Mouse (Mus musculus) midbrain, embryonic 16.5 days (tissue): ENCODE results near the gene Me1. TPM values are rescaled to one million over a fixed set of nuclear protein-coding genes. Genes with fewer than 3 reads are reported as not detected.

Experiments used
- ATAC-seq: fragments of 200-750 bp; cut with Nextera tagmentation; 2 replicates; pipeline ENCODE4 v1.8.0; 2017; ENCODE audit warnings: moderate TSS enrichment
- H3K27ac ChIP-seq: fragments of 300-500 bp; sonication (generic); 2 replicates; pipeline ENCODE4 v1.5.1; 2014; ENCODE audit warnings: mild to moderate bottlenecking, low read length, mixed read lengths
- H3K27me3 ChIP-seq: fragments of 300-500 bp; sonication (generic); 2 replicates; pipeline ENCODE4 v1.6.1; 2014; ENCODE audit warnings: low read depth, low read length, mixed read lengths; ENCODE audit not compliant: control insufficient read depth, insufficient read depth
- H3K36me3 ChIP-seq: fragments of 300-500 bp; sonication (generic); 2 replicates; pipeline ENCODE4 v1.6.1; 2014; ENCODE audit warnings: mild to moderate bottlenecking, low read length, moderate library complexity, mixed read lengths; ENCODE audit not compliant: control insufficient read depth, insufficient read depth
- H3K4me1 ChIP-seq: fragments of 300-500 bp; sonication (generic); 2 replicates; pipeline ENCODE4 v1.6.1; 2014; ENCODE audit warnings: mild to moderate bottlenecking, low read length, mixed read lengths; ENCODE audit not compliant: control insufficient read depth, insufficient read depth
- H3K4me2 ChIP-seq: fragments of 300-500 bp; sonication (generic); 2 replicates; pipeline ENCODE4 v1.6.1; 2014; ENCODE audit warnings: mild to moderate bottlenecking, low read length, mixed read lengths
- H3K4me3 ChIP-seq: fragments of 300-500 bp; sonication (generic); 2 replicates; pipeline ENCODE4 v1.5.1; 2014; ENCODE audit warnings: low read depth, mild to moderate bottlenecking, low read length, moderate library complexity, mixed read lengths
- H3K9ac ChIP-seq: fragments of 300-500 bp; sonication (generic); 2 replicates; pipeline ENCODE4 v1.6.1; 2014; ENCODE audit warnings: low read depth, low read length, mixed read lengths
- H3K9me3 ChIP-seq: fragments of 300-500 bp; sonication (generic); replicated peaks from 2 replicates; pipeline ENCODE4 v1.6.1; 2014; ENCODE audit warnings: mild to moderate bottlenecking, low read length, mixed read lengths; ENCODE audit not compliant: control insufficient read depth, poor library complexity, severe bottlenecking
- WGBS: fragments of 180-500 bp; shearing (Covaris S2); extraction: QIAGEN DNeasy Blood & Tissue Kit; methylation state at CpG from one replicate; pipeline ENCODE4 v1.1.7; 2014; 5-methylcytosine and 5-hydroxymethylcytosine counted together
- polyA plus RNA-seq: library from polyadenylated mRNA; unstranded; fragments of >200 nt; fragmentation: Nextera tagmentation; extraction: Ambion mirVana; gene quantifications from 2 replicates; pipeline ENCODE4 v1.2.1, GENCODE M21; 2015

Gene Me1
- polyA plus RNA-seq: 44.8 and 51.5 TPM in 2 replicates

DNA sequence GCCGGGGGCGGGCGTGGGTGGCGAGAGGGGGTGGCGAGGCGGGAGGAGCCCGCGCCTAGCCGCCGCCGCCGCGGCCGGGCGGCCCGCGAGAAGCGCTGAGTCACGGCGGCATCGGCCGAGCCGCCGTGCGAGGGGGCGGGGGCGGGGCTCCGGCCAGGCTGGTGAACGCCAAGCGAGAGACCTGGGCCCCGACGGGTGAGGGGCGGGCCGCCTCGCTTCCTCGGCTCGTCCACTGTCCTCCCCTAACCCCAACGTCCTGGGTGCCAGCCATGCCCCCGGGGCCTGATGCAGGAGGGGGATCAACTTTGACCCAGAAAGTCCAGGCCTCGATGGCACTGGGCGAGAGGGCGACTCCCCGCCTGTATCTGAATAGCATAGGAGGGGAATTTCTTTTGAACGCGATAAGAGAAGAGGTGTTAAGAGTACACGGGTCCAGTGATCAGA is at the start of gene Me1:
Gene Me1, minus strand, starts transcription at position 136 of the 444 bp plus-strand sequence.
- Histone ChIP-seq H3K4me2 (peak within 1 kb of the TSS; percentile 80), H3K36me3 (no peaks in the 10 kb centered on the region), H3K9me3 (no peaks in the 10 kb centered on the region), H3K9ac (peak within 1 kb of the TSS; percentile 94), H3K4me1 (peaks cover 3% of the 10 kb centered on the region; the same call in 1 of the 2 replicates), H3K27ac (peak within 1 kb of the TSS; percentile 75), H3K4me3 (peak within 1 kb of the TSS; percentile 83), H3K27me3 (no peaks in the 10 kb centered on the region)
- peak; percentile 89 for ATAC-seq
- WGBS: 1% methylated on average over 24 of the region's 46 CpGs

DNA sequence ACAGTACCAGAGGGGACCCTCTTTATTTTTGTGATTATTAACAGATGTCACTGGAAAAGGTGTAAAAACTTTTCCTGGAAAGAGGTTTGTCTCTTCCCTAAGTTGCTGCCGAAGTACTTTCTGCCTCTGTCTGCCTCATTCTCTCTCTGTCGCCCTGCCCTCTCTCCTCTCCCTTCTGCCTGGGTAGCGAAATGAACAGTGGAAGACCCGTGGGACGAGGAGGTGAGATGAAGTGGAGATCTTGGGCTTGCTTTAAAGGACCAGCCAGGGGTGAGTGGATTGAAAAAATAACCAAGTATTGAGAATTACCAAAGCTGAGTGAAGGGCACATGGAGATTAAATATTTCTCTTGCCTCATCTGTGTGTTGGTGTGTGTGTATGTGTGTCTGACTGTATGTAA is 48.3 kb upstream of the Me1 start:
- 27% methylated on average over 5 of the region's 5 CpGs for WGBS
- Histone ChIP-seq H3K4me2 (peak overlapping the region; percentile 75), H3K9me3 (no peaks in the 10 kb centered on the region), H3K4me1 (peaks cover 10% of the 10 kb centered on the region), H3K27ac (no peak overlapping the region), H3K4me3 (peak overlapping the region; percentile 41), H3K27me3 (no peaks in the 10 kb centered on the region; the same call in none of the 2 replicates), H3K9ac (no peak overlapping the region), H3K36me3 (no peaks in the 10 kb centered on the region)
- ATAC-seq: no peak

DNA sequence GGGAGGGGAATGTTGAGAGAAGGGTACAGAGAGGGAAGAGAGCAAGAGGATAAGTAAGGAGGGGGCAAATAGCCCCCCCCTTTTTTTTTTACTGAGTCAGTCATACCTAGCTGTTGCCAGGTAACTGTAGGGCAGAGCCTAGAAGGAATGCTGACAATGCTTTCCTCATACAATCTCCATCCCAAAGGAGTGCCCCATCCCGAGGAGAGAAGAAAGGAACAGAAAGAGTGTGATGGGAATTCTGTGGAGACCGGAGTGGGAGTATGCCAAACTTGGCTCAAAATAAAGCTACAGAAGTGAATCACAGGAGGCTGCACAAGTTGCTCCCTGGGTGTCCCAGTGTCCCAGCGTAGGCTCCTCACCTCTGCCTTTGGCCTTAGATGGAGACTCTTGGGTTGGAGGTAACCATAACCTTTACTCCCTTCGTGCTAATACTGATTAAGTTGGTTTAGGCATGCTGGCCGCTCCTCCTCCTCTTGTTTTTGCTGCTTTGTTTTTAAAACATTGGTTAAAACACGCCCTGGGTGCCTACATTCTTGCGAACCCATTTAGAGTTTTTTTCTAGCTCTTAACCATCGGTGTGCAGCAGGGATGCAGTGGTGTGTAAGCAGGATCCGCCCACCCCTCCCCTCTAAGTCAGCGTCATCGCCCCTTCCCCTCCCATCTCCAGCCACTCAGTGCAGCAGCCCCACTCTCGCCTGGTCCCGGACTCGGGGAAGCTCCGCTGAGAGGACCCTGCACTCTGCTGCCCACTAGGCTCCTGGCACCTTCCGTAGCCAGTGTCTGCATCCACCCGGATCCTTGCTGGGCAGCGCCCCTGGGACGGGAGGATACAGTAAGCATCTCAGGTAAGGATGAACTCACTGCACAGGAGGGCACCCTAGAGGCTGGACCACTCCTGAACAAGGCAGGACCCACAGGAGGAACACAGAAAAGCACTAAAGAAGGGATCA is 47.5 kb upstream of the Me1 start, which contains the start of gene Prss35:
Gene Prss35, plus strand, starts transcription at position 691 of the 953 bp plus-strand sequence.
- no peaks in the 10 kb centered on the region; the same call in none of the 2 replicates for H3K27me3 ChIP-seq
- no peaks in the 10 kb centered on the region for H3K36me3 ChIP-seq
- peaks cover 10% of the 10 kb centered on the region for H3K4me1 ChIP-seq
- ATAC-seq: peak; percentile 88
- H3K9me3 ChIP-seq: no peaks in the 10 kb centered on the region
- peak within 1 kb of the TSS; percentile 41 for H3K4me3 ChIP-seq
- H3K27ac ChIP-seq: no peak within 1 kb of the TSS
- 1% methylated on average over 19 of the region's 19 CpGs for WGBS
- H3K9ac ChIP-seq: peak within 1 kb of the TSS; percentile 67
- peak within 1 kb of the TSS; percentile 75 for H3K4me2 ChIP-seq

DNA sequence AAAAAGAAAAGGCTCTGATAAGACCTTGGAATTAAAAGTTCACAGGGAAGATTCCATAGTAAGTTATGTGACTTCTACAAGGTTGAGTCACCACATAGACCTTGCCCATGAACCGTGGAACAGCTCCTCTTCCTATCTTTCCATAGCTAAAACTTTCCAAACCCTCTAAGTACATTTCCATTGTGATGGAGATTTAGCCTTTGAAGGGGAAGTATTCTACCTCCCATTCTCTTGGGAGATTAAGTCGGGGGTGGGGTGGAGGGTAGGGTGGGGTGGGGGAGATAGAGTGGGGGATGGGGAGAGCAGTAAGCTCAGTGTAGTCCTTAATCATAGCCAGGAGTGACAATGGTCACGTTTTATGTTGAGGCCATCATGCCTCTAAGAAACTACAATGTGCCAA is 44.2 kb upstream of the Me1 start:
- no peaks in the 10 kb centered on the region; the same call in none of the 2 replicates for H3K27me3 ChIP-seq
- no peak for ATAC-seq
- no peak overlapping the region for H3K9ac ChIP-seq
- no peak overlapping the region for H3K27ac ChIP-seq
- no peak overlapping the region for H3K4me3 ChIP-seq
- peaks cover 10% of the 10 kb centered on the region for H3K4me1 ChIP-seq
- H3K9me3 ChIP-seq: no peaks in the 10 kb centered on the region
- WGBS: 5% methylated on average over 3 of the region's 3 CpGs
- no peak overlapping the region for H3K4me2 ChIP-seq
- no peaks in the 10 kb centered on the region for H3K36me3 ChIP-seq

DNA sequence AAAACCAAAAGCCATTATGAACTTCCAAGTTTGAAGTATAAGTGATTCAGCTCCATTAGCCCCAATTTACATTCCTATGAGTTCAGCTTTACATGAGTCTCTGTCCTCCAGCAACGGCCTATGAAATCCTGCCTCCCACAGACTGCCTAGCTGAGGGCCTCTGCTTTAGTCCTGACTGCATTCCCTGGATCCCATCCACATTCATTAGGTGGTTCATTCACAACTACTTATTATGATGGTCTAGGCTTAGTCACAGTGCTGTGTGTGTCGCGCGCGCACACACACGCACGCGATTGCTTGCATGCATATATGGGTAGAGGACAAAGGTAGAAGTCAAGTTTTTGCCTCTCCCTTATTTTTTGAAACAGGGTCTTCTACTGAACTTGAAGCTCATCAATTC is 43.0 kb upstream of the Me1 start:
- no peak overlapping the region for H3K27ac ChIP-seq
- no peaks in the 10 kb centered on the region for H3K27me3 ChIP-seq
- no peak overlapping the region for H3K9ac ChIP-seq
- no peak overlapping the region for H3K4me2 ChIP-seq
- H3K4me1 ChIP-seq: peaks cover 8% of the 10 kb centered on the region
- H3K36me3 ChIP-seq: no peaks in the 10 kb centered on the region
- WGBS: 93% methylated on average over 8 of the region's 8 CpGs
- H3K4me3 ChIP-seq: no peak overlapping the region
- no peaks in the 10 kb centered on the region for H3K9me3 ChIP-seq
- no peak for ATAC-seq

DNA sequence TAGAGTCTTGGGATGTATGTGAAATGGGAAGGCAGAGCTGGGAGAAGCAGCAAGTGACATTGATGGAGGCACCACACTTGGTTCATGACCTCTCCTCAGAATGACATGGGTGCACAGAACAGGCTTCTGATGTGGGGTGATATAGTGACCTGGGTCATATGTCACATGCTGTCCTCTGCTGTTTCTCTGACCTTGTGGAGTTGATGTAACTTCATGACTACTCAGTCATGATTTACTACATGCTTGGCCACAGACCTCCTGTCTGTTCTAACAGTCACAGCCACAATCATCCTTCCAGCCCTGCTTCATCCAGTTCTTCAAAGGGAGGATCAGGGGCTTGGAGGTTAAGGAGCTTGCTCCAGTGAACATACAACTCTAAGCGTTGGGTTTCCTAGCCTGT is 42.3 kb upstream of the Me1 start:
- H3K9me3 ChIP-seq: no peaks in the 10 kb centered on the region
- H3K4me3 ChIP-seq: no peak overlapping the region
- no peak for ATAC-seq
- H3K36me3 ChIP-seq: no peaks in the 10 kb centered on the region
- H3K4me2 ChIP-seq: no peak overlapping the region
- no peak overlapping the region for H3K27ac ChIP-seq
- H3K4me1 ChIP-seq: peaks cover 4% of the 10 kb centered on the region
- no peaks in the 10 kb centered on the region for H3K27me3 ChIP-seq
- WGBS: 74% methylated on average over 1 of the region's 1 CpGs
- H3K9ac ChIP-seq: no peak overlapping the region

DNA sequence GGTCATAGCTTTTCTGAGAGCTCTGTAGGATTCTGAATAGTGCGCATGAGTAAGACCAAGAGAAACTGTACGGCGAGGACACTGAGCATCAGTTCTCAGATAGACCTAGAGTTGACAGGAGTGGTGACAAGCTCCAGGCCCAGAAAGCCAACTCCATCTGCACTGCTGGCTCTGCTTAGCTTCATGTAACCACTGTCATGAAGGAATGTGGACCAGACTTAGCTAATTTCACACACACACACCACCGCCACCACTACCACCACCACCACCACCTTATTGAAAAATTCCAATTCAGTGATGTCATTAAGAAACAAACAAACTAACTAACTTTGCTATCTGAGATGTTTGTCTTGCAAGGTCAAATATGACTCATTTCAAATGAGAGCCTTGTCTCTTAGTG is 41.2 kb upstream of the Me1 start:
- H3K9me3 ChIP-seq: no peaks in the 10 kb centered on the region
- no peak overlapping the region for H3K9ac ChIP-seq
- no peaks in the 10 kb centered on the region for H3K27me3 ChIP-seq
- no peaks in the 10 kb centered on the region for H3K4me1 ChIP-seq
- H3K4me3 ChIP-seq: no peak overlapping the region
- WGBS: 93% methylated on average over 4 of the region's 4 CpGs
- H3K4me2 ChIP-seq: no peak overlapping the region
- no peak for ATAC-seq
- H3K36me3 ChIP-seq: no peaks in the 10 kb centered on the region
- no peak overlapping the region for H3K27ac ChIP-seq

DNA sequence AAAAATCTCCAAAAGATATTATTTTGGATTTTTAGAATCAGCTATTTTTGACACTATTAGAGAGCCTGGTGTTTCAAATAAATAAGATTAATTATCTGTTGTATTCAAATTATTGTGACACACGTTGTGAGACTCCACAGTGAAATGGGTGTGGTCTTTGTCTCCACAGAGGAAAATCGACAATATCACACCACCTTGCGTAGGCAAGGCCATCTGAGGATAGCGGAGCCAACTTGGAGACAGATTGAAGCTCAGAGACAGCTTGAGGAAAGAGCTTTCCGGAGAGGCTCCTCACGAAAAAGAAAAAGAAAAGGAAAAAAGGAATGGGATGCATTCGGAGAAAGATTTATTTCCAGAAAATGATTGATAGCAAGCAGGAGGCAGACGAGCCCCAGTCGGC is 39.0 kb upstream of the Me1 start:
- Histone ChIP-seq H3K9me3 (no peaks in the 10 kb centered on the region), H3K4me3 (no peak overlapping the region), H3K27me3 (no peaks in the 10 kb centered on the region), H3K27ac (no peak overlapping the region), H3K4me2 (no peak overlapping the region), H3K4me1 (no peaks in the 10 kb centered on the region), H3K36me3 (no peaks in the 10 kb centered on the region), H3K9ac (no peak overlapping the region)
- ATAC-seq: no peak
- 81% methylated on average over 9 of the region's 9 CpGs for WGBS

DNA sequence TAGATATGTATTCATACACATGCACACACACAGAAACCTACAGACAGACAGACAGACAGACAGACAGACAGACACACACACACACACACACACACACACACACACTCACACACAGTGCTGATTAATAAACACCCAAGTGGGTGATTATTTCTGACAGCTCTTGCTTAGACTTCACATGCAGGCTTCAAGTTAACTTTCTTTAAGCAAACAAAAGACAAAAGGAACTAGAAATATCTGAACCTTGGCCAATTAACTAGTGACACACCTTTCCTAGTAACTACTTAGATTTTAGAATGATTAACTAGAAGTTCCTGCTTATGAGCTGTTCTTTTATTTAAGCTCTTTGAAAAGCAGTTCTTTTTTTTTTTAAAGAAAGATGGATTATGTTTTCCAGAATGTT is 38.6 kb upstream of the Me1 start:
- Histone ChIP-seq H3K9me3 (no peaks in the 10 kb centered on the region), H3K27me3 (no peaks in the 10 kb centered on the region), H3K4me2 (no peak overlapping the region), H3K4me3 (no peak overlapping the region), H3K27ac (no peak overlapping the region), H3K36me3 (no peaks in the 10 kb centered on the region), H3K9ac (no peak overlapping the region), H3K4me1 (no peaks in the 10 kb centered on the region)
- no peak for ATAC-seq
